Mouse (Mus musculus) embryonic facial prominence, embryonic 13.5 days (tissue): Measurements from ENCODE around the gene Gm21983. TPM values are rescaled to one million over a fixed set of nuclear protein-coding genes. Genes with fewer than 3 reads are reported as not detected.

ENCODE experiments used
- ATAC-seq: fragments of 200-750 bp; cut with Nextera tagmentation; 2 replicates; pipeline ENCODE4 v1.8.0; 2017; ENCODE audit warnings: low read depth; ENCODE audit not compliant: insufficient number of reproducible peaks, insufficient read depth, low FRiP score, low TSS enrichment
- H3K27ac ChIP-seq: fragments of 300-500 bp; sonication (generic); 2 replicates; pipeline ENCODE4 v1.5.1; 2015; ENCODE audit warnings: moderate library complexity, mild to moderate bottlenecking, inconsistent platforms
- H3K27me3 ChIP-seq: fragments of 300-500 bp; sonication (generic); 2 replicates; pipeline ENCODE4 v1.6.1; 2015; ENCODE audit warnings: mild to moderate bottlenecking, inconsistent platforms
- H3K36me3 ChIP-seq: fragments of 300-500 bp; sonication (generic); 2 replicates; pipeline ENCODE4 v1.6.1; 2015; ENCODE audit warnings: mild to moderate bottlenecking, inconsistent platforms
- H3K4me1 ChIP-seq: fragments of 300-500 bp; sonication (generic); 2 replicates; pipeline ENCODE4 v1.6.1; 2015; ENCODE audit warnings: inconsistent platforms
- H3K4me2 ChIP-seq: fragments of 300-500 bp; sonication (generic); 2 replicates; pipeline ENCODE4 v1.6.1; 2015; ENCODE audit warnings: moderate library complexity, mild to moderate bottlenecking, inconsistent platforms
- H3K4me3 ChIP-seq: fragments of 300-500 bp; sonication (generic); 2 replicates; pipeline ENCODE4 v1.5.1; 2015; ENCODE audit warnings: mild to moderate bottlenecking, inconsistent platforms
- H3K9ac ChIP-seq: fragments of 300-500 bp; sonication (generic); 2 replicates; pipeline ENCODE4 v1.6.1; 2015; ENCODE audit warnings: mild to moderate bottlenecking, inconsistent platforms
- H3K9me3 ChIP-seq: fragments of 300-500 bp; sonication (generic); 2 replicates; pipeline ENCODE4 v1.6.1; 2016; ENCODE audit warnings: inconsistent platforms
- WGBS: fragments of 180-500 bp; shearing (Covaris S2); methylation state at CpG from one replicate; pipeline ENCODE4 v1.1.7; 2015; ENCODE audit warnings: mixed read lengths; 5-methylcytosine and 5-hydroxymethylcytosine counted together
- microRNA counts: library from miRNA; unstranded; fragments of <30 nt; microRNA quantifications from one replicate; lab custom pipeline; 2016
- microRNA-seq: library from miRNA; unstranded; fragments of <30 nt; microRNA quantifications from one replicate; pipeline ENCODE4, GENCODE M21; 2016
- polyA plus RNA-seq: library from polyadenylated mRNA; unstranded; fragments of >200 nt; fragmentation: Nextera tagmentation; extraction: Ambion mirVana; gene quantifications from 2 replicates; pipeline ENCODE4 v1.2.1, GENCODE M21; 2015

Gm21983 gene
- polyA plus RNA-seq, 1 experiment from 2014 or later: 2.2 TPM

DNA sequence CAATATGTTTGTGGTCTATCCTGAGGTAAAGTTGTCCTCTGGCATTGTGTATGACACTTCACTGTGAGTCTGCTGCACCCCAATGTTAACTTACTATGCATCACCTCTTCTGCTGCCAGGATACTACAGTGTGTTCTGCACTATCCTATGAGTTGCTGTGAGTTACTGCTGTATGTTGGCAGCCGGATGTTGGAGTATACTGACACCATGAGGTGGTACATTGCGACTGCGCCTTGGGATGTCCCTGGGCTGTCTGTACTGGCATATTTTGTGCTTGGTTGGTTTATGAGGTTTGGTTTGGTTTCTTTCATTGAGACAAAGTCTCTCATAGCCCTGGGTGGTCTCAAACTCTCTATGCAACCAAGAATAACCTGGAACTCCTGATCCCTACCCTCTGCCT is 52.7 kb downstream of the Gm21983 start:
- no peaks in the 10 kb centered on the region for H3K27me3 ChIP-seq
- H3K4me1 ChIP-seq: no peaks in the 10 kb centered on the region
- H3K27ac ChIP-seq: no peak overlapping the region
- H3K4me2 ChIP-seq: no peak overlapping the region
- no peak overlapping the region for H3K9ac ChIP-seq
- 51% methylated on average over 3 of the region's 3 CpGs for WGBS
- H3K4me3 ChIP-seq: no peak overlapping the region
- no peaks in the 10 kb centered on the region for H3K9me3 ChIP-seq
- no peaks in the 10 kb centered on the region for H3K36me3 ChIP-seq
- ATAC-seq: no peak

DNA sequence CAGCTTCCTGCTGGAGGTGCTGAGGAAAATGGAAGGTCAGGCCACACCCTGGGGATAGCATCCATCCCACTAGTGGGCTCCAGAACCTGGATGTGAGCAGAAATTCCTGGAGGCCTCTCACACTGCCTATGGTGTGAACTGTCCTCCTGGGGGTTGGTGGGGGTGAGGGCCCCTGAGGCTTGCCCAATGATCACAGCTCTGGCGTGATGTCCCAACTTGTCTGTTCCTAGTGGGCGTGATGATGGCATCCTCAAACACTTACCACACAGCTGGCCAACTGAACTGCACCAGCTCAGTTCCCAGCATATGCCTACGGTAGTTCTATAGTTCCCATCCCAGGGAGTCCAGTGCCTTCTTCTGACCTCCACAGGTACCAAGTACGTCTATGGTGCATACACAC is 55.9 kb downstream of the Gm21983 start:
- Histone ChIP-seq H3K27ac (no peak overlapping the region), H3K27me3 (no peaks in the 10 kb centered on the region), H3K9ac (no peak overlapping the region), H3K36me3 (no peaks in the 10 kb centered on the region), H3K4me3 (no peak overlapping the region), H3K9me3 (no peaks in the 10 kb centered on the region), H3K4me2 (no peak overlapping the region), H3K4me1 (no peaks in the 10 kb centered on the region)
- ATAC-seq: no peak
- 91% methylated on average over 4 of the region's 4 CpGs for WGBS

DNA sequence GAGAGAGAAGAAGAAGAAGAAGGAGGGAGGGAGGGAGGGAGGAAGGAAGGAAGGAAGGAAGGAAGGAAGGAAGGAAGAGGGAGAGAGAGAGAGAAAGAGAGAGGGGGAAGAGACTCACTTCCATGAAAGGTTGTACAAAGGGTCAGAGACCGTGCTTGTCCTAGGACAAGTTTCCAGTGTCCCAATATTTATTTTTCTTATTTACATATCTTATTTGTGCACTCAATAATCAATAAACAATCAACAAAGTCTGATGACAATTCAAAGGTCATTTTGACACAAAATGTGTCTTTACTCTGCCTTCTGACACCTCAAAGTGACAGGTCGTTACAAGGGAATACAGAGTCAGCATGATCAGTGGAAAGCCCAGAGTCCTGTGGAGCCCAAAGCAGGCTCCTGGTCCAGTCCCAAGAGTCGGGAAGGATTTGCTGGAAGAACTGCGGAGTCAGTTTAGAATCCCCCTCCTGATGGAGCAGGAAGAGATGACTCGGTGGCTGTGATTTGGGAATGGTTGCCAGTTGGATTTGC is 56.5 kb downstream of the Gm21983 start:
- Histone ChIP-seq H3K27ac (no peak overlapping the region), H3K36me3 (no peaks in the 10 kb centered on the region), H3K4me3 (no peak overlapping the region), H3K4me1 (no peaks in the 10 kb centered on the region), H3K9ac (no peak overlapping the region), H3K9me3 (no peaks in the 10 kb centered on the region), H3K27me3 (no peaks in the 10 kb centered on the region), H3K4me2 (no peak overlapping the region)
- ATAC-seq: no peak
- WGBS: 75% methylated on average over 5 of the region's 5 CpGs

DNA sequence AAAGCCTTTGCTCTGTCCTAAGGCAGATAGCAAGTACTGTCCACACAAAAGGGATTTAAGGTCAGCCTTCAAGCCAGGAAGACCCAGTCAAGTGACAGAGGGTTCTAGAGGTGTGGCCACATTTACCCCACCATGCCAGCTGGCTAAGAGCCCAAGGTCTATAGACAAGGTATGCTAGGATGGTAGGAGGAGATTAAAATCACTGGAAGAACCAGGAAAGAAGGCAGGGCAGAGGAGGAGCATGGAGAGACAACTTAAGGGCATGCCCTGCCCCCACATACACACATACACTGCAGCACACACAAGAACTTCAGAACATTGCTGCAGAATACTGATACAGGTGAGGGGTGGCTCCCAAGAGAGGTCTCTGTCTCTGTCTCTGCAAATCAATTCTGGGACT is 61.2 kb downstream of the Gm21983 start, which contains the start of gene Cyp2f2:
Gene Cyp2f2, plus strand, starts transcription at position 234 of the 400 bp plus-strand sequence.
- no peak for ATAC-seq
- Histone ChIP-seq H3K4me3 (no peak within 1 kb of the TSS), H3K9ac (no peak within 1 kb of the TSS), H3K4me2 (no peak within 1 kb of the TSS), H3K9me3 (no peaks in the 10 kb centered on the region), H3K4me1 (no peaks in the 10 kb centered on the region), H3K27ac (no peak within 1 kb of the TSS), H3K36me3 (no peaks in the 10 kb centered on the region), H3K27me3 (no peaks in the 10 kb centered on the region)

MicroRNAs within 50 kb of the gene (microRNA counts, 519-probe panel; counts per million panel counts)
- 236 counts per million, percentile 44 among the panel's probes with 10 or more counts for microRNA mmu-miR-1191 (lab: Ali Mortazavi, UCI)

Small RNA genes lying within 50 kb of the gene (microRNA-seq; reads per million reads assigned to microRNA genes)
- 3.7 reads per million, percentile 15 among the genes with 10 or more reads in this experiment for gene Mir1191
- 0.74 reads per million for gene Mir3101

Other genes with a start within 250 kb of the Gm21983 start
- not detected in 2 replicates for gene Cyp2a22, start 241.7 kb downstream of the Gm21983 start, polyA plus RNA-seq
- not detected in 2 replicates for gene Cyp2a12, start 152.0 kb downstream of the Gm21983 start, polyA plus RNA-seq
- 8.0 and 15.6 TPM in 2 replicates for gene Cyp2f2, start 61.2 kb downstream of the Gm21983 start, polyA plus RNA-seq
- 0.25 and 0.32 TPM in 2 replicates for gene Cyp2t4, start 27.4 kb downstream of the Gm21983 start, polyA plus RNA-seq
- gene Egln2, start 14.3 kb downstream of the Gm21983 start, polyA plus RNA-seq: 69.2 and 77.7 TPM in 2 replicates
- 72.2 and 74.2 TPM in 2 replicates for gene Rab4b, start 2.2 kb downstream of the Gm21983 start, polyA plus RNA-seq
- 60.5 and 96.6 TPM in 2 replicates for gene Mia, start 71 bp upstream of the Gm21983 start, polyA plus RNA-seq
- 4.1 and 4.5 TPM in 2 replicates for gene BC024978, start 14.7 kb upstream of the Gm21983 start, polyA plus RNA-seq
- 292 and 298 TPM in 2 replicates for gene Snrpa, start 15.2 kb upstream of the Gm21983 start, polyA plus RNA-seq
- 5.7 and 8.3 TPM in 2 replicates for gene Itpkc, start 47.6 kb upstream of the Gm21983 start, polyA plus RNA-seq
- gene Coq8b, start 51.9 kb upstream of the Gm21983 start, polyA plus RNA-seq: 19.0 and 20.5 TPM in 2 replicates
- 33.8 and 35.7 TPM in 2 replicates for gene Numbl, start 77.3 kb upstream of the Gm21983 start, polyA plus RNA-seq
- gene Ltbp4, start 156.6 kb upstream of the Gm21983 start, polyA plus RNA-seq: 32.0 and 40.3 TPM in 2 replicates
- 61.5 and 70.6 TPM in 2 replicates for gene Shkbp1, start 174.9 kb upstream of the Gm21983 start, polyA plus RNA-seq
- gene Gm20479, start 176.3 kb upstream of the Gm21983 start, polyA plus RNA-seq: not detected in 2 replicates